Mouse (Mus musculus) myocyte (in vitro differentiated cells): ENCODE measurements around the gene Adat3. TPM values are rescaled to one million over a fixed set of nuclear protein-coding genes. Genes with fewer than 3 reads are reported as not detected.

Experiments
- H3K27me3 ChIP-seq: one replicate; pipeline ENCODE4 v1.6.1; 2011; ENCODE audit not compliant: control insufficient read depth, insufficient read depth, insufficient read length
- H3K36me3 ChIP-seq: one replicate; pipeline ENCODE4 v1.6.1; 2011; ENCODE audit not compliant: control insufficient read depth, insufficient read depth
- H3K4me2 ChIP-seq: one replicate; pipeline ENCODE4 v1.6.1; 2011; ENCODE audit warnings: low read depth, control low read depth
- H3K4me3 ChIP-seq: one replicate; pipeline ENCODE4 v1.5.1; 2011; ENCODE audit warnings: mild to moderate bottlenecking, control low read depth, moderate library complexity
- H3K79me2 ChIP-seq: one replicate; pipeline ENCODE4 v1.6.1; 2011; ENCODE audit not compliant: control insufficient read depth, insufficient read depth
- H3ac ChIP-seq: one replicate; pipeline ENCODE4 v1.6.1; 2011; ENCODE audit not compliant: control insufficient read depth, insufficient read length
- CEBPB ChIP-seq: IDR thresholded peaks from 2 replicates; pipeline ENCODE4 v1.6.1; 2011; ENCODE audit warnings: mild to moderate bottlenecking, moderate library complexity; ENCODE audit not compliant: poor library complexity, insufficient read depth, severe bottlenecking
- E2F4 ChIP-seq: IDR thresholded peaks from one replicate; pipeline ENCODE4 v1.6.1; 2011; ENCODE audit warnings: mild to moderate bottlenecking, control low read depth, moderate library complexity; ENCODE audit not compliant: insufficient read depth
- MAX ChIP-seq: IDR thresholded peaks from one replicate; pipeline ENCODE4 v1.6.1; 2011; ENCODE audit warnings: low read depth, mild to moderate bottlenecking, control low read depth
- MYOD1 ChIP-seq, 3 experiments: IDR thresholded peaks; one replicate each; pipeline ENCODE4 v1.6.1; 2011; ENCODE audit warnings: control low read depth in 2 of 3, low read depth in 2 of 3, mild to moderate bottlenecking in 2 of 3, moderate library complexity in 1 of 3; ENCODE audit not compliant: insufficient read length in 2 of 3, control insufficient read depth in 1 of 3
- MYOG ChIP-seq, 3 experiments: IDR thresholded peaks; one replicate each; pipeline ENCODE4 v1.6.1; 2011; ENCODE audit warnings: control low read depth in 2 of 3, low read depth in 2 of 3, mild to moderate bottlenecking in 2 of 3; ENCODE audit not compliant: insufficient read length in 2 of 3, control insufficient read depth in 1 of 3, insufficient read depth in 1 of 3
- POLR2A ChIP-seq: IDR thresholded peaks from one replicate; pipeline ENCODE4 v1.6.1; 2011; ENCODE audit warnings: low read depth, mild to moderate bottlenecking, control low read depth, moderate library complexity; ENCODE audit not compliant: insufficient read length
- POLR2AphosphoS2 ChIP-seq: IDR thresholded peaks from one replicate; pipeline ENCODE4 v1.6.1; 2011; ENCODE audit warnings: low read depth, control low read depth; ENCODE audit not compliant: insufficient read length
- REST ChIP-seq: IDR thresholded peaks from one replicate; pipeline ENCODE4 v1.6.1; 2011; ENCODE audit warnings: mild to moderate bottlenecking, control low read depth, moderate library complexity; ENCODE audit not compliant: insufficient read depth, insufficient read length
- SRF ChIP-seq: IDR thresholded peaks from one replicate; pipeline ENCODE4 v1.6.1; 2011; ENCODE audit warnings: low read depth; ENCODE audit not compliant: control insufficient read depth, insufficient read length
- TCF12 ChIP-seq: IDR thresholded peaks from one replicate; pipeline ENCODE4 v1.6.1; 2011; ENCODE audit warnings: mild to moderate bottlenecking, control low read depth; ENCODE audit not compliant: poor library complexity, insufficient read depth, severe bottlenecking
- TCF3 ChIP-seq: IDR thresholded peaks from one replicate; pipeline ENCODE4 v1.6.1; 2011; ENCODE audit warnings: low read depth, control low read depth; ENCODE audit not compliant: insufficient read length
- USF1 ChIP-seq: IDR thresholded peaks from one replicate; pipeline ENCODE4 v1.6.1; 2011; ENCODE audit warnings: low read depth, mild to moderate bottlenecking, control low read depth, moderate library complexity
- polyA plus RNA-seq: library from polyadenylated mRNA; unstranded; fragments of >200 nt; fragmentation: generic; extraction: Trizol; gene quantifications from one replicate; pipeline ENCODE4 v1.2.1, GENCODE M21; 2012; ENCODE audit warnings: missing spikeins

Gene Adat3
- polyA plus RNA-seq: 5.7 TPM

DNA sequence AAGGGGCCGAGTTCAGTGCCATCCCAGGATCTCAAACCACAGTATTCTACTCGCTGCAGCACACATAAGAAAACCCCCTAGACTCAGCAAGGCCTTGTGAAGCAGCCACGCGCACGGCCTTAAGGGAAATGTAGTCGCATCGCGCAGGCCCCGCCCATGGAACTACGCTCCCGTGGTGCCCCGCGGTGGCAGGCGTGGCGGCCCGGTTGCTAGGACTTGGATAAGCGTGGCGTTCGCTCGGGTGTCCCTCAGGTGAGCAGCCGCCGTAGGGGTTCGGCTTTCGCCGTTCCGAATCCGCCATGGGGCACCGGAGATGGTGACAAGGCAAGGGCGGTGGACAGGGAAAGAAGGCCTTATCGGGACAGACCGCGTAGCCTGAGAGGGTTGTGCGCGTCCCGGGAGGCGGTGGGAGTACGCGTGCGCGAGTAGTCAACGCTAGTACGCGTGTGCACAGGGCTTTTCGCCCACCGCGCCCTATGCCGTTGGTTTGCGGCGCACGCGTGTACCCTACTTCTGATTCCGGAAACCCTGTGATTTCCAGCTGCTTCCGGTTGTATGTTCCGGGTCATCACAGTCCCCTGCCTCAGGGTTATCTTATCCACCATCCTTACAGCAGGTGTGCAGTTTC, at the start of gene Adat3, which contains the start of gene Scamp4:
TSS of gene Adat3 (plus strand) at position 183 of the 628 bp plus-strand sequence.
TSS of gene Scamp4 (plus strand) at position 175 of the 628 bp plus-strand sequence.
- TF ChIP-seq MYOG (IDR thresholded peaks at IDR 0.05; ENCODE audit: control insufficient read depth in 1 of 3, insufficient read depth in 1 of 3, insufficient read length in 2 of 3, low read depth in 2 of 3) (no peak), REST (no peak), POLR2AphosphoS2 (peak; percentile 80), CEBPB (no peak), E2F4 (no peak), MYOD1 (IDR thresholded peaks at IDR 0.05; ENCODE audit: control insufficient read depth in 1 of 3, insufficient read length in 2 of 3, low read depth in 2 of 3) (peak in 1 of 3 experiments; percentile 19), TCF12 (no peak), TCF3 (no peak), USF1 (no peak), MAX (no peak), POLR2A (peak; percentile 77), SRF (peak; percentile 69)
- peak within 1 kb of the TSS; percentile 90 for H3K4me2 ChIP-seq
- H3K36me3 ChIP-seq: no peaks in the 10 kb centered on the region
- no peaks in the 10 kb centered on the region for H3K27me3 ChIP-seq
- peak within 1 kb of the TSS; percentile 81 for H3K4me3 ChIP-seq
- H3ac ChIP-seq: peak within 1 kb of the TSS; percentile 22
- peaks cover 33% of the 10 kb centered on the region for H3K79me2 ChIP-seq

DNA sequence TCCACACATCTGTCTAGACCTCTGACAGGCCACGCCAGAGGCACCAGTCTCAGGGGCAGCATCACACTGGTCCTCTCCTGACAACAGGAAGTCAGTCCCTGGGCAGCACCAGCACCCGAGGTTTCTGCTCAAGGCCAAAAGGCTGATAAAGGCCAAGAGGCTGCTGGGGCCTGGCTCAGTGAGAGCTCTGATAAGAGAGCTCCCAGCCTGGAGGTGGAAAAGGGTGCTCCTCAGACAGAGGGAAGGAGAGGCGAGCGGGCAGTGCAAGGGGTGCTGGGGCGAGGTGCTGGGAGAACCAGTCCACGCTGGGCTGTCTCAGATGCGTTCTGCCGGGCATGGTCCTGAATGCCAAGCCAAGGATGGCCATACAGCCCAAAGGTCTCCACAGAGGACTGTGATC, 49.1 kb upstream of the Adat3 start:
- Histone ChIP-seq H3K36me3 (no peaks in the 10 kb centered on the region), H3K4me2 (no peak overlapping the region), H3K27me3 (no peaks in the 10 kb centered on the region), H3ac (no peak overlapping the region), H3K4me3 (no peak overlapping the region), H3K79me2 (peaks cover 43% of the 10 kb centered on the region)
- no peak for TF ChIP-seq SRF
- TF ChIP-seq MAX: no peak
- no peak for TF ChIP-seq USF1
- no peak for TF ChIP-seq TCF3
- no peak for TF ChIP-seq E2F4
- no peak for TF ChIP-seq MYOG (IDR thresholded peaks at IDR 0.05; ENCODE audit: control insufficient read depth in 1 of 3, insufficient read depth in 1 of 3, insufficient read length in 2 of 3, low read depth in 2 of 3)
- TF ChIP-seq MYOD1 (IDR thresholded peaks at IDR 0.05; ENCODE audit: control insufficient read depth in 1 of 3, insufficient read length in 2 of 3, low read depth in 2 of 3): no peak
- no peak for TF ChIP-seq POLR2A
- no peak for TF ChIP-seq REST
- TF ChIP-seq TCF12: no peak
- TF ChIP-seq POLR2AphosphoS2: no peak
- TF ChIP-seq CEBPB: no peak

DNA sequence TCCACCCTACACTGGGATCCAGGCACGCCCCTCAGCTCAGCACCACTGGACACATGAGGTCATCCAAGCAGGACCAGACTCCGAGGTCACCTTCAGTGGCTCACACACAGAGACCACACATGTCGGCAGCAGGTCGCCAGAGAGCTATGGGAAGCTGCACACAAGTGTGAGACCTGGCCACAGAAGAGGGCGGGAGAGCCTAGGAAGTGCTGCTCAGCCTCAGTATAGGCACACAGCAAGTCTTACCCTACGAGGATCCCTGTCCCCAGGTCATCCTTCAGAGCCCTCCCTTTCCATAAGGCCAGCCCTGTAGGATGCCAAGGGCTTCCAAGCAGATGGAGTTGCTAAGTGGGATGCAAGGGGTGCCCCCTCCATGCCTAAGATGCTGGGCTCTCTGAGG, 48.7 kb upstream of the Adat3 start:
- H3K4me2 ChIP-seq: no peak overlapping the region

DNA sequence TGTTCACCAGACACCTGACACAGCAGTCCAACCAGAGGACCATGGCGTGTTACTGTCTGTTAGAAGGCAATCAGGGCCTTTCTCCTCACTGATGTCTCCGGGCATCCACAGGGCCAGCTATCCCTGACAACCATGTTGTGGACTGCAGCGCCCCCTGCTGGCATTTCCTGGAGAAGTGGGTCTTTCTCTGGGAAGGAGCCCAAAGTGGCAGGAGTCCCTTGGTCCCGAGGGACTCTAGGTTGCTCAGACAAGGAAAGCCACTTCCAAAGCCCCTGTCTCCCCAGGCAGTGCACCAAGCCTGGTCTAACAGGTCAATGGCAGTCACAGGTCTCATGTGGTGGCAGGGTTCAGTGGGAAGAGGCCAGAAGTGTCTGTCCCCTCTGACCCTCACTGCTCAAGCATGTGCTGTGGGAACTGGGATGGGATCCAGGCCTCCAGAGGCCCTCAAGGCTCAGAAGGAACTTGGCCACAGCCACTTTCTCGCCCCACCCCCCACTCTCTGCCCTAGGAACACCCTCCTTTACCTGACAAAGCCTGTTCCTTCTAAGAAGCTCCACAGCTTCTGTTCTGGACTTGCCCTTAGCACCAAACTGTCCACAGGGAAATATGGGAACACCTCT, 45.2 kb upstream of the Adat3 start:
- Histone ChIP-seq H3K4me2 (no peak overlapping the region), H3ac (no peak overlapping the region), H3K36me3 (no peaks in the 10 kb centered on the region), H3K79me2 (peaks cover 69% of the 10 kb centered on the region), H3K27me3 (no peaks in the 10 kb centered on the region), H3K4me3 (no peak overlapping the region)
- TF ChIP-seq SRF (no peak), USF1 (no peak), TCF3 (no peak), REST (no peak), POLR2A (no peak), MYOD1 (IDR thresholded peaks at IDR 0.05; ENCODE audit: control insufficient read depth in 1 of 3, insufficient read length in 2 of 3, low read depth in 2 of 3) (no peak), CEBPB (no peak), MAX (no peak)

More for the DNA sequence above, 48.7 kb upstream of the Adat3 start:
- Histone ChIP-seq H3K36me3 (no peaks in the 10 kb centered on the region), H3K27me3 (no peaks in the 10 kb centered on the region), H3K79me2 (peaks cover 48% of the 10 kb centered on the region), H3ac (no peak overlapping the region), H3K4me3 (no peak overlapping the region)
- TF ChIP-seq TCF12: no peak
- no peak for TF ChIP-seq MYOG (IDR thresholded peaks at IDR 0.05; ENCODE audit: control insufficient read depth in 1 of 3, insufficient read depth in 1 of 3, insufficient read length in 2 of 3, low read depth in 2 of 3)
- no peak for TF ChIP-seq POLR2A
- no peak for TF ChIP-seq E2F4
